Mouse (Mus musculus) urinary bladder, postnatal 25 days (tissue): ENCODE results near the gene Adgrd1.

Experiments used
- DNase-seq: peaks from one replicate; pipeline ENCODE4 v3.0.0; 2022; ENCODE audit warnings: low spot score

Adgrd1 gene

GRCm38 (mm10) chr5:129155902-129156311 is 59.4 kb downstream of the Adgrd1 start:
- DNase-seq: no peak

DNA sequence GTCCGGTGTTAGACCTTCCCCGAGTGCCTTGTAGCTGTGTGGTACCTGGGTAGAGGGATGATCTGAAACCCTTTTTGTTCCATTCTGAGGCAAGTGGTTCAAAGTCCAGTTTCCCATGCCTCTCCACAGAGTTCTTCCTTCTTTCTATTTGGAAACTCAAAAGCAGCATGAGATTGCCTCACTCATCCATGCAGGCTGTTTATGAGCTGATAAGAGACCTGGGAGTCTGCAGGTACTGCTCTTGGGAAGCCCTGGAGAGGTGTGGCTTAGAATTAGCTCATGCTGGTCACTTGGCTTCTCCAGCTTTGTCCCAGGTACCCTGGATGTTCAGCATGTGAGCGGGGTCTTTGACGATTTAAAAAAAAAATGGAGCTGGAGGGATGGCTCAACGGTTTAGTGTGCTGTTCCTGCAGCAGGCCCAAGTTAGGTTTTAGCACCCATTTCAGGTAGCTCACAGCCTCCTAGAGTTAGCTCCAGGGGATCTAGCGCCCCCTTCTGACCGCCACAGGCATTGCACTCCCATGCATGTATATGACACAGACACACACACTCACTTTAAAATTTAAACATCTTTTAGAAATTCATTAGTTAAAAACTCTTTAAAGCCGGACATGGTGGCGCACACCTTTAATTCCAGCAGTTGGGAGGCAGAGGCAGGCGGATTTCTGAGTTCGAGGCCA is 65.0 kb downstream of the Adgrd1 start:
- no peak for DNase-seq

DNA sequence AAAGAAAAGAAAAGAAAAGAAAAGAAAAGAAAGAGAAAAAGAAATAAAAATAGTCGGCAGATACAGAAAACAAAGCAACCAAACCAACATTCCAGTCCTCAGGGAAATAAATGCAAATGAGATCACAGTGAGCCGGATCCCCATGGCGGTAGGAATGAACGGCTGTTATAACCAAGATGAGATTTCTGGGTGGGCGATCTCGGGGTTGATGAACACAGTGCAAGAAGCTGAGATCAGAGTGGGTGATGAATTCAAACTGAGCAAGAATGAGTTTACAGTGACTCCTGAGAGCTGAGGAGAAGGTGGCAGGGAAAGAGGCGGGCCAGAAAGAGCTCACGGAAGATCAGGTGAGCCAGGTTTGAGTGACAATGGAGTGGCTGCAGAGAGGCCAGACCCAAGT is 66.9 kb downstream of the Adgrd1 start:
- DNase-seq: no peak

- DNase-seq: peak; percentile 36
Observed at GRCm38 (mm10) chr5:129164091-129164490, 67.5 kb downstream of the Adgrd1 start.

DNA sequence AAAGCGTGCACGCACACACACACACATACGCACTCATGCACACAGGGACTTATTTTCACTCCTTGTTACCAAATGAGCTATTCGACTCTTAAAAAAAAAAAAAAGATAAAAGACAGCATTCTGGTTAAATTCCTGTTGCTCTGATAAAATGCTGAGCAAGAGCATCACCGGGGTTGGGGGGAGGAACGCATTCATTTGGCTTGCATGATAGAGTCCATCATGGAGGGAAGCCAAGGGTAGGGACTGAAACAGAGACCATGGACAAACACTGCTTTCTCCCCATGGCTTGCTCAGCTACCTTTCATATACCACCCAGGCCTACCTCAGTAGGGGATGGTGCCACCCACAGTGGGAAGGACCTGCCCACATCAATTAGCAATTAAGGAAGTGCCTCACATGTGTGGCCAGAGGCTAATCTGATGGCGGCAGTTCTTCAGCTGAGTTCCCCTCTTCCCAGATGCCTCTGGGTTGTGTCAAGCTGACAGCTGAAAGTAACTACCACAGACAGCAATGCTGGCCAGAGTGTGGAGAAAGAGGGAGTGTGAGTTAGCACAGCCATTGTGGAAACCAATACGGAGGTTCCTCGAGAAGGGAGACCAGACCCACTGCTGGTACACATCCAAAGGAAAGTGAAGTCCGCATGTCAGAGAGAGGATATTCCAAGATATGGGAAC is 68.5 kb downstream of the Adgrd1 start:
- no peak for DNase-seq

- no peak for DNase-seq
Observed at GRCm38 (mm10) chr5:129165595-129165994, 69.0 kb downstream of the Adgrd1 start.

DNA sequence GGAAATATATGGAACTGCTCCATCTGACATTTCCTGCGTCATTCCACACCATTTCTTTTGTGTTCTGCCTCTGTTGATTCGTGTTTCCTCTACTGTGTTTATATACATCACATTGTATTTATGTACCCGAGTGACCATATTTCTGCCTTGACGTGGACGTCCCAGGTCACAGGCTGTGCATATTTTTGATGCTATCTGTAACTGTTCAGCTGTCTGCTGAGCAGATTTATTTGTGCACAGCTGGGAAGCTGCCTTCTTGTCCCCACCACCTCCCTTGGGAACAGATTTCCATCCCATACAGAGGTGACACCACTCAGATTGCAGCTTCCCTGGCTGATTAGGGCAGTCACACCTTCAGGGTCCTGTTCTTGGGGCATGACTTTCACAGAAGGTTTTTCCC is 72.5 kb downstream of the Adgrd1 start:
- no peak for DNase-seq

DNA sequence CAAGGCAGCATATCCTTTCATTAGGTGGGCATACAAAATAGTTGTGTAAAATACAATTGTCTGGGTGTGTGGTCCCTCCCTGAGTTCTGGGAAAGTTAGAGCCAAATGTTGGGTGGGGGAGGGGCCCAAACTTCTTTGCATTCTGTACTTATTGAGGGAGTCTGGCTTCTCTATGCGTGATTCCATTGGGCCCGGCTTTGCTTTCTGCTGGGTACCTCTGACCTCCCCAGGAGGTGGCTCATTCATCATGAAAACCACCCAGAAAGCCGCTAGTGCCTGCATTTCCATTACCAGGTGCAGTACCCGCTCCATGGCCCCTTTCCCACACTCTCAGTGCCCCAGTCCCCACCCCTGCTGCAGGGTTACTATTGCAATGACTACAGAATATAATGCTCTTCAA is 73.0 kb downstream of the Adgrd1 start:
- no peak for DNase-seq

DNA sequence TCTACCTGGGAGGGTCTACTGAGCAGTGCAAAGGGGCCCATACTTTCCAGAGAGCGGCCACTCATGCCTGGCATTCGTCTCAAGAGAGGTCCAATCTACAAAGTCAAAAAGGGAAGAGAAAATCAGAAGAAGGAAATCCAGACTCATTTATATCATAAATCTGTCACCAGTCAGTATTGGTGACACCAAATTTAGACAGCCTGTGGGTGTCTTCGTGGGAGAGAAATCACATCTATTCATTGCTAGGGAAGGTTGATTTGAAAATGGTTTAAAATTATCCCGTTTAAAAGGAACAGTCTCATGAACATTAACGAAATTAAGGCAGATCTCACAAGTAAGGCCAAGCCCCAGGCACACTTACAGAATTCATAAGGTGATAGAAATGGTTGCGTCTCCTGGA is 76.0 kb downstream of the Adgrd1 start:
- DNase-seq: no peak

DNA sequence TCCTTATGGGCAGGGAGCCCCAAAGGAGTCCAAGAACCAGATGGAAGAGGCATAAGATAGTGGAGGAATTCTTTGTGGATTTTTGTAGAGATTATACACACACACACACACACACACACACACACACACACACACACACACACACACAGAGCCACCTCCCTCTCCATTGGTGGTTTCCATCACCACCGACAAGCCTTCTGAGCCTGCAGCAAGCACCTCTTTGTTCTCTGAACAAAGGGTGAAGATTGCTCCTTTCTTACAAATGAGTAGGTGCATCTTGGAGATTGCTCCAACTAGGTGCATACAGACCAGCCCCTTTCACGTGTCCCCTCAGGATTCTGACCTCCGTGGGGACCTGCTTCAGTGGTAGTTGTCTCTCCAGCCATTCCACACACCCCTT is 79.4 kb downstream of the Adgrd1 start:
- no peak for DNase-seq

DNA sequence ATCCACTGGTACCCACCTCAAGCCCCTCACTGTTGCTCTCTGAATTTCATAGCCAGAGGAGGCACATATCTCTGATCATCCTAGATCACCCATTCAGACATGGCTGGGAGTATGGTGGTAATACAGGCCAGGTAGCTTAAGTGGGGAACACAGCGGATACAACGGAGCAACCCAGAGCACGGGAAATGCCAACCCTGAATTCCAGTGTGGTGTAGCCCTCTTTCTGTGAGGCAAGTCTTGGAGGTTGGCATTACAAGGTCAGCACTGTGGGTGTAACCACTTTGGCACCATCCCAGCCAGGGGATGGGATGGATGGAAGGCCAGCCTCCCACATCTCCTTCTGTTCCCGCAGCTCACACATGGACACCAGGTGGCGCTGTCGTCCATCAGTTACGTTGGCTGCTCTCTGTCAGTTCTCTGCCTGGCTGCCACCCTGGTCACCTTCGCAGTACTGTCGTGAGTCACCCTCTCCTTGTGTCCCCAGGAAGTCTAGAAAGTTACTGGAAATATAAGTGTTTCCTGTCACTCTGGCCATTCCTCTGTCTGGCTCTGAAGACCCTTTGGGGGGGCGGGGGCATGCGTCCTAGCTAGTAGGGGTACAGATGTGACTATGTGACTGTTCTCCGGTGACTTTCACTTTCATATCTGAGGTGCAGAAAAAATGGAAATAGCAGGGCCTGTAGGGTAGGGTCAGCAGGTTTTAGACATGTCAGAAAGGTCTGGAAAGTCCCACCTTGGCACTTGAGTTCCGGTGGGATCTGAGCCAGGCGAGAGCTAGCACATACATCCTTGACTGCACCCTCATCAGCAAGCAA is 81.4 kb downstream of the Adgrd1 start:
- DNase-seq: peak; percentile 87

- no peak for DNase-seq
Observed at GRCm38 (mm10) chr5:129179356-129179755, 82.8 kb downstream of the Adgrd1 start.

- DNase-seq: no peak
Observed at GRCm38 (mm10) chr5:129179995-129180714, 83.6 kb downstream of the Adgrd1 start.

GRCm38 (mm10) chr5:129180715-129181228 is 84.2 kb downstream of the Adgrd1 start:
- DNase-seq: no peak

- no peak for DNase-seq
Observed at GRCm38 (mm10) chr5:129181450-129181849, 84.9 kb downstream of the Adgrd1 start.

GRCm38 (mm10) chr5:129182554-129182953 is 86.0 kb downstream of the Adgrd1 start:
- DNase-seq: no peak

GRCm38 (mm10) chr5:129186260-129186659 is 89.7 kb downstream of the Adgrd1 start:
- DNase-seq: no peak

DNA sequence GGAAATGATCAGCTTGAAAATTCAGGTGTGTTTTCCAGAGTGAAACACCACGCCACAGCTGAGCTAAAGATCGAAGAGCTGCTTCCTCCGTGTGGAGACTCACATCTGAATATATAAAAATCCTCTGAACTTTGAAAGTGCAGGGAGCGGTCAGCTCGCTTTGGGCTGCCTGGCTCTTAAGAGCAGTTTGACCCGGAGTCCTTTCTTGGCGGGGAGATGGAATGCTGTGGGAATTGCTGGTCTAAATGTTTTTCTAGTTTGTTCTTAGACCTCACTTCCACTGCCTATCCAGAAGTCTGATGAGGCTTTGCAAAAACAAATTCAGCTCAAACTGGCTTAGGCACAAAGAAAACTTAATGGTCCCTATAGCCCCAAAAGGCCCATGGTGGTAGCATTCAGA is 90.4 kb downstream of the Adgrd1 start:
- DNase-seq: no peak

DNA sequence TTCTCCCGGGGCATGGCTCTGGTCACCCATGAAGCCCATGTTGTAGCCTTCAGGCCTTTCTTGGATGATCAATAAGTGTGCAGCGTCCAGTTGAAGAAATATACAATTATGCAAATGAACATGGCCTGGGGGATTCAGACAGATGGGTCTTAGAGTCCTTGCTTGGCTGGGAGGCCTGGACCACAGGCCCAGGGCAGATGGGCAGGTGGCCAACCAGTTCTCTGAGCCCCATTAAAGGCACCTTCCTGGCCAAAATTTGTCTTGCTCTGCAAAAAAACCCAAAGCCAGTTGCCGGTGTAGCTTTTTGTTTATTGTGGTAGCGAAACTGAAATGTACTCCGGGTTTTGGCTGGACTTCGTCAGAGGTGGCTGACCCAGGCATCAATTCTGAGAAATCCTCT is 92.5 kb downstream of the Adgrd1 start:
- DNase-seq: no peak

DNA sequence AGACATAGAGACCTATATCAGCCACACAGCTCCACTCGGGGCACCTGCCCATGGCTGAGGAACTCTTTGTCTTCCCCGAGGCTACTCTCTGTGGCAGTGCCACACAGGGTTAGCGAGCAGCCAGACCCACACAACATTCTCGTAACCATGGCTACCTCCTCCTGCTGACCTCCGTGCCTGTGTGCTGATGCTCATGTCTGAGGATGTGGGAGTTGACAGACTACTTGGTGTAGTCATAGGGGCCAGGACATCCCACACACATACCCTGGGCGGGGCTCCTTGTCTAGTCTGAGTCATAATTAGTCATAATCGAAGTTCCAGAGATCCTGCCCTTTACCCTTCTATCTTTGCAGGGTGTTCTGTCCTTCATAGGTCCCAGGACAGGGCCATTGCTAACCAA is 93.5 kb downstream of the Adgrd1 start:
- DNase-seq: no peak

- DNase-seq: no peak
Observed at GRCm38 (mm10) chr5:129196501-129196900, 100.0 kb downstream of the Adgrd1 start.

GRCm38 (mm10) chr5:129196971-129197519 is 100.5 kb downstream of the Adgrd1 start:
- DNase-seq: no peak
